Mouse (Mus musculus) embryonic facial prominence, embryonic 15.5 days (tissue): ENCODE results near the gene Irf3. TPM values are rescaled to one million over a fixed set of nuclear protein-coding genes. Genes with fewer than 3 reads are reported as not detected.

Experiments
- ATAC-seq: fragments of 200-750 bp; cut with Nextera tagmentation; 2 replicates; pipeline ENCODE4 v1.8.0; 2017; ENCODE audit warnings: low read depth, moderate TSS enrichment; ENCODE audit not compliant: insufficient number of reproducible peaks, low FRiP score, low TSS enrichment
- H3K27ac ChIP-seq: fragments of 300-500 bp; sonication (generic); replicated peaks from 2 replicates; pipeline ENCODE4 v1.5.1; 2015; ENCODE audit warnings: mild to moderate bottlenecking, inconsistent platforms
- H3K27me3 ChIP-seq: fragments of 300-500 bp; sonication (generic); 2 replicates; pipeline ENCODE4 v1.6.1; 2015; ENCODE audit warnings: inconsistent platforms
- H3K36me3 ChIP-seq: fragments of 300-500 bp; sonication (generic); 2 replicates; pipeline ENCODE4 v1.6.1; 2015; ENCODE audit warnings: mild to moderate bottlenecking, inconsistent platforms
- H3K4me1 ChIP-seq: fragments of 300-500 bp; sonication (generic); 2 replicates; pipeline ENCODE4 v1.6.1; 2015; ENCODE audit warnings: inconsistent platforms
- H3K4me2 ChIP-seq: fragments of 300-500 bp; sonication (generic); replicated peaks from 2 replicates; pipeline ENCODE4 v1.6.1; 2015; ENCODE audit warnings: mild to moderate bottlenecking, inconsistent platforms
- H3K4me3 ChIP-seq: fragments of 300-500 bp; sonication (generic); replicated peaks from 2 replicates; pipeline ENCODE4 v1.5.1; 2015; ENCODE audit warnings: mild to moderate bottlenecking, inconsistent platforms
- H3K9ac ChIP-seq: fragments of 300-500 bp; sonication (generic); 2 replicates; pipeline ENCODE4 v1.6.1; 2015; ENCODE audit warnings: inconsistent platforms
- H3K9me3 ChIP-seq: fragments of 300-500 bp; sonication (generic); replicated peaks from 2 replicates; pipeline ENCODE4 v1.6.1; 2016; ENCODE audit warnings: inconsistent platforms
- WGBS: fragments of 180-500 bp; shearing (Covaris S2); methylation state at CpG from one replicate; pipeline ENCODE4 v1.1.7; 2015; 5-methylcytosine and 5-hydroxymethylcytosine counted together
- polyA plus RNA-seq: library from polyadenylated mRNA; unstranded; fragments of >200 nt; fragmentation: Nextera tagmentation; extraction: Ambion mirVana; gene quantifications from 2 replicates; pipeline ENCODE4 v1.2.1, GENCODE M21; 2015

Irf3 gene
- polyA plus RNA-seq, 1 experiment from 2014 or later, result 110 TPM

GRCm38 (mm10) chr7:45036702-45037101 is 39.3 kb downstream of the Irf3 start:
- ATAC-seq, result no peak

DNA sequence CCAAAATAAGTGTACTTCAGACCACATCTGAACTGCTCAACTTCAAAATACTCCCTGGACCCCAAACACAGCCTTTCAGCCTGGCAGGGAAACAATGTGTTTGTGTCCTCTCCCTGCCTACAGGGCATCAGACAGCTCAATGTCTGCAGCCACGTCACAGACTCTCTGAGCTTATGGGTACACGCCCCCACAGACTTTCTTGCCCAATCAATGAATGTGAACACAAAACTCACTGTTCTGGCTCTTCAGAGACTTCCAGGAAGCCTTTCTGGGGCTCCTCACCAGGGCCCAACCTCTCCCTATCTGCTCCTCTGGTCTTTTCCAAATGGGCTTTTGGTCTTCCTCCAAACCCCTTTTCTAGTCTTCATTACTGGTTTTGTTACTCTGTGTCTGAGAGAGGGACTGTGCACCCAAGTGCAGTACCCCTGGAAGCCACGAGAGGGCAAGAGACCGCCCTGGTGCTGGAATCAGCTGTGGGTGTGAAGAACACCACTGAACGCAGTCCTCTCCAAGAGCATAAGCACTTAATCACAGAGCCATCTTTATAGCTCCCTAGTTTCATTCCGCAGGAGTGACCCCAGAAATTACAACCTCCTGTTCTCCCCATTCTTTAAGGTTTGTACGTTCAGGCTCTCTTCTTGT is 40.4 kb downstream of the Irf3 start:
- Histone ChIP-seq H3K4me1 (no peaks in the 10 kb centered on the region), H3K27me3 (no peaks in the 10 kb centered on the region), H3K9me3 (no peaks in the 10 kb centered on the region), H3K36me3 (peaks cover 99% of the 10 kb centered on the region), H3K4me2 (no peak overlapping the region), H3K4me3 (no peak overlapping the region), H3K9ac (no peak overlapping the region), H3K27ac (no peak overlapping the region)
- WGBS, result 70% methylated on average over 7 of the region's 7 CpGs
- no peak for ATAC-seq

More at GRCm38 (mm10) chr7:45036702-45037101, 39.3 kb downstream of the Irf3 start:
- Histone ChIP-seq H3K4me1 (no peaks in the 10 kb centered on the region), H3K36me3 (peaks cover 99% of the 10 kb centered on the region), H3K27ac (no peak overlapping the region), H3K4me2 (no peak overlapping the region), H3K9me3 (no peaks in the 10 kb centered on the region), H3K9ac (no peak overlapping the region), H3K4me3 (no peak overlapping the region), H3K27me3 (no peaks in the 10 kb centered on the region)
- WGBS, result 87% methylated on average over 11 of the region's 11 CpGs

DNA sequence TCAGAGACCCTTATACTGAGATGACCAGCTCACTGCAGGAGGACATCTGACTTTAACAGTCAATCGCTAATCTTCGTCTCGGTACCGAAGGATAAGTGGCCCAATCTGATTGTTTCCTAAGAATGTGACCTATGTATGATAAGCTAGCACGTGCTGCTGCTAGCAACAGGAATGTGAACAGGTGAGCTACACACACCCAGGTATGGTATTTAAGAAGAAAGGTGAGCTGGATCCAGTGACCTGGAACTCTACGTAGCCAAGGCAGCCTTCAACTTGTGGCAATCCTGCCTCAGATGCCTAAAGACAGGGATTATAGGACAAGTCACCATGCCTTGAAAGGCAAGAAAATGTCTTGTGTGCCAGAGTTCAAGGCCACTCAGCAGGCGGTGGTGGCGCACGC is 41.0 kb downstream of the Irf3 start:
- H3K9ac ChIP-seq, result no peak overlapping the region
- H3K4me3 ChIP-seq, result no peak overlapping the region
- H3K27me3 ChIP-seq, result no peaks in the 10 kb centered on the region
- H3K4me1 ChIP-seq, result no peaks in the 10 kb centered on the region
- H3K9me3 ChIP-seq, result no peaks in the 10 kb centered on the region
- peaks cover 99% of the 10 kb centered on the region for H3K36me3 ChIP-seq
- no peak overlapping the region for H3K27ac ChIP-seq
- no peak for ATAC-seq
- H3K4me2 ChIP-seq, result no peak overlapping the region
- WGBS, result 92% methylated on average over 9 of the region's 9 CpGs

- no peaks in the 10 kb centered on the region for H3K4me1 ChIP-seq
- H3K4me3 ChIP-seq, result no peak overlapping the region
- ATAC-seq, result no peak
- H3K27ac ChIP-seq, result no peak overlapping the region
- H3K27me3 ChIP-seq, result no peaks in the 10 kb centered on the region
- no peaks in the 10 kb centered on the region for H3K9me3 ChIP-seq
- 94% methylated on average over 9 of the region's 9 CpGs for WGBS
- no peak overlapping the region for H3K4me2 ChIP-seq
- H3K36me3 ChIP-seq, result peaks cover 99% of the 10 kb centered on the region
- H3K9ac ChIP-seq, result no peak overlapping the region
Measured at GRCm38 (mm10) chr7:45040851-45041250, 43.4 kb downstream of the Irf3 start.

DNA sequence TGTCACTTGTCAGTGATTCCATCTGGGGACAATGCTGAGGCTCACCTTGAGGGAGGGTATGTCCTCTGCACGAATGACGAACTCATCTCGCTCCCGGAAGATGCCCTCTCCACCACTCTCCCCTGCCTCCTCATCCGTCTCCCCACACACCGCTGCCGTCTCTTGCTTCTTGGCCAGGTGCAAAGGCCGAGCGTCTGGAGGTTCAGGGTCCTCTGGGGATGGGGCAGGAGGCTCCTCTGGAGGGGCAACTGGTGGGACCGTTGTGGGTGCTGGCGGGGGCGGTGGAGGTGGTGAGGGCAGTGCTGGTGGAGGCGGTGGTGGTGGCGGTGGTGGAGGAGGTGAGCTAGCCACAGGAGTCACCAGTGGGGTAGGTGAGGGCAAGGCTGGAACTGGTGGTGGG is 45.9 kb downstream of the Irf3 start:
- no peak for ATAC-seq
- H3K27me3 ChIP-seq, result no peaks in the 10 kb centered on the region
- H3K9me3 ChIP-seq, result no peaks in the 10 kb centered on the region
- 0 out of 2 replicates have a peak, but pooled peaks cover 3% of the 10 kb centered on the region for H3K4me1 ChIP-seq
- no peak overlapping the region for H3K9ac ChIP-seq
- no peak overlapping the region for H3K4me3 ChIP-seq
- 90% methylated on average over 14 of the region's 14 CpGs for WGBS
- peaks cover 99% of the 10 kb centered on the region for H3K36me3 ChIP-seq
- H3K4me2 ChIP-seq, result no peak overlapping the region
- no peak overlapping the region for H3K27ac ChIP-seq

DNA sequence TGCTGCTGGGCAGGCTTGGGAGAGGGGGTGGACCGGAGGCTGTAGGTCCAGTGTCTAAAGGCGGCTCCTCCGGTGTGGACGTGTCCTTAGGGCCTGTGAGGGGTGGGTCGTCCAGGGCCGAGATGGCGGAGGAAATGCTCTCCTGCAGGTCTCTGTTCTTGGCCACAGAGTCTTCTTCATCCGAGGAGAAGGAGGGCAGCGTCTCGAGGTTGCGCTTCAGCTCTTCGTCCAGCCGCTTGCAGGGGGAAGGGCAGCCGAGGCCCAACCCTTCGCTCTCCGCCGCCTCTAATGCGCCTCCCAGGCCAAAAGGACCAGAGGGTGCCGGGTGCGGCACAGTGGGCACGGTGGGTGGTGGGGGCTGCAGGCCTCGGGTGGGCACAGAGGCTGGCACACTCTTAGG is 48.3 kb downstream of the Irf3 start:
- no peak for ATAC-seq
- WGBS, result 93% methylated on average over 22 of the region's 22 CpGs
- H3K27me3 ChIP-seq, result no peaks in the 10 kb centered on the region
- peaks cover 9% of the 10 kb centered on the region for H3K4me1 ChIP-seq
- no peaks in the 10 kb centered on the region for H3K9me3 ChIP-seq
- H3K4me2 ChIP-seq, result no peak overlapping the region
- peaks cover 96% of the 10 kb centered on the region for H3K36me3 ChIP-seq
- H3K4me3 ChIP-seq, result no peak overlapping the region
- no peak overlapping the region for H3K27ac ChIP-seq
- H3K9ac ChIP-seq, result no peak overlapping the region

- H3K4me3 ChIP-seq, result no peak overlapping the region
- WGBS, result 95% methylated on average over 26 of the region's 26 CpGs
- peaks cover 85% of the 10 kb centered on the region for H3K36me3 ChIP-seq
- no peak overlapping the region for H3K4me2 ChIP-seq
- H3K9ac ChIP-seq, result no peak overlapping the region
- no peak overlapping the region for H3K27ac ChIP-seq
- no peaks in the 10 kb centered on the region for H3K27me3 ChIP-seq
- peaks cover 21% of the 10 kb centered on the region for H3K4me1 ChIP-seq
- H3K9me3 ChIP-seq, result no peaks in the 10 kb centered on the region
- no peak for ATAC-seq
Measured at GRCm38 (mm10) chr7:45046853-45047350, 49.5 kb downstream of the Irf3 start.

DNA sequence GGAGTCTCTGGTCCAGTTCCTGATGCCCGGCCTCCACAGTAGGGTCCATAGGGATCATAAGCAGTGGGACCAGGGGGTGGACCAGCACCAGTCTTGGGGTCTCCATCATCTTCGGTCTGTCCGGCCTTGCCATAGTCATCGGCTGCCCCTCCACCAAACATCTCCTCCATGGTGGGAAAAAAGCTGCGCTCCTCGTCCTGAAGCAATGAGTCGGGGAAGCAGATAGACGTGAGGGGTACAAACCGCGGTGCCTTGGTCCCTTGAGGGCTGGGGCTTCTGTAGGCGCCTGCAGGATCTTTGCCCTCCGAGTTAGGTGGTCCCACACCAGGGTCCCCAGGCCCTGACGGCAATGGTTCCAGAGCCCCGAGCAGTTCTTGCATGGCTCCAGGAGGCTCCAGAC is 50.0 kb downstream of the Irf3 start:
- Histone ChIP-seq H3K4me2 (no peak overlapping the region), H3K27ac (no peak overlapping the region), H3K9ac (no peak overlapping the region), H3K4me3 (no peak overlapping the region), H3K27me3 (no peaks in the 10 kb centered on the region), H3K4me1 (peaks cover 24% of the 10 kb centered on the region), H3K9me3 (no peaks in the 10 kb centered on the region), H3K36me3 (peaks cover 79% of the 10 kb centered on the region)
- no peak for ATAC-seq
- 96% methylated on average over 14 of the region's 14 CpGs for WGBS

DNA sequence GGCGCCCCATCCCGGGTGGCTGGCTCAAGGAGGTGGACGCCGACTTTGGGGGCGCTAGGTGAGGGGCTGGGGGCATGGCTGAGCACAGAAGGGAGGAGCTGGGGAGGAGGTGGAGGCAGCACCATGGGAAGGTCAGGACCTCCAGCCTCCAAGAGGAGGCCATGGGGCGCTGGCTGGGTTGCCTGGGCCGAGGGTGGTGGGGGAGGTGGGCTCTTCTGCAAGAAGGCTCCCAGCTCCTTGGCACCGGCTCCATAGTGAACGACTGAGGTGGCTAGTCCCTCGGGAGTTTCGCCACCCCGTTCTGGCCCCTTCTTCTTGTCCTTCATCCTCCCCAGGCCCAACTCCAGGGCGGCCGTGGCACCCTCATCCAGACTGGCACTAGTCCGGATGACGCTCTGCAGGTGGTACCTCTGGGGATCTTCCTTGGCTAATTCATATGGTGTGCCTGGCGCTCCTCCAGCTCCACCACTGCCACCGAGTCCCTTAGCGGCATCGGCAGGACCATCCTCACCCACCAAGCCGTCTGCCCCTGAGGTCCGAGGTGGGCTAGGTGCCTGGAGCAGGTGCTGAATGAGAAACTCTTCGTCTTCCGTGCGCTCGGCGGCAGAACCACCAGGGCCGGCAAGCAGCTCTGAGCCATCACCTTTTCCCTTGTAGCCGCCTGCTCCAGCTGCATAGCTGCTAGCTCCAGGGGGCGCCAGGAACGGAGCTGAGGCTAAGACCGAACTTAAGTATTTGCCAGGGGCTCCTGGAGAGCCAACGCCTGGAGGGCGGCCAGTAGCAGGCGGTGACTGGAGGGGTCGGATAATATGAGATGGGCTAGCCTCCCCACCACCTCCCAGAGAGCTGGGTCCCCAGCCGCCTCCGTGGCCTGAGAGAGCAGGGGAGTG is 50.8 kb downstream of the Irf3 start:
- H3K27ac ChIP-seq, result no peak overlapping the region
- no peak overlapping the region for H3K4me3 ChIP-seq
- H3K4me2 ChIP-seq, result no peak overlapping the region
- no peaks in the 10 kb centered on the region for H3K27me3 ChIP-seq
- H3K9ac ChIP-seq, result no peak overlapping the region
- H3K9me3 ChIP-seq, result no peaks in the 10 kb centered on the region
- peaks cover 71% of the 10 kb centered on the region for H3K36me3 ChIP-seq
- ATAC-seq, result no peak
- 91% methylated on average over 38 of the region's 38 CpGs for WGBS
- peaks cover 24% of the 10 kb centered on the region for H3K4me1 ChIP-seq

DNA sequence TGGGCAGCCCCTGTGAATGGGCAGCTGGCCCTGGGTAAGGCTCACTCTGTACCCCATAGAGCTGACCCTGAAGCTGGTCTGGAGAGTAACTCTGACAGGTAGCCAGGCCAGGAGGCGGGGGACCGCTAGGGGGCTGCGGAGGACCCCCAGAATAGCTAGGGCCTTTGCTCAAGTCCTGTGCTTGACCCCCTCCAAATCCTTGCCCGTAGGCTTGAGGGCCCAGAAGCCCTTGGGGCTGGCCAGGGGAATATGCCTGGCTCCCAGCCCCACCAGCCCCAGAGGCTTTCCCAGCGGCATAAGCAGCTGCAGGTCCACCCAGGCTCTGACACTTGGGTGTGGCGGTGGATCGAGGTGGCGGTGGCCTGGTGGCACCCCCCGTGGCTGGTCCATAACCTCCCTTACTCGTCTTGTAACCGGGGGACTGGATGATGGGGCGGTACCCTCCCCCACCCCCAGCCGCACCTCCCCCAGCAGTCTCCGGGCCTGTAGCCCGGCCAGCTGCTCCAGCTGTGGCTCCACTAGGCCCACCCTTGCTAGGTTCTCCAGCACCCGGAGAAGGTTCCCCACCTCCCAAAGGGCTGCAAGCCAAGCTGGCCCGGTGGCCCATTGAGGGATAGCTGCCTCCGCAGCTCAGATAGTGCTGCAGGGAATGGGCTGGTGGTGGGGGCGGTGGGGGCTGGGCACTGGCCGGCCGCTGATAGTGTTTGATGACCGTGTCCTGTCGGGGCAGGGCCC is 51.6 kb downstream of the Irf3 start:
- Histone ChIP-seq H3K9ac (no peak overlapping the region), H3K27me3 (no peaks in the 10 kb centered on the region), H3K36me3 (peaks cover 63% of the 10 kb centered on the region), H3K27ac (no peak overlapping the region), H3K4me3 (no peak overlapping the region), H3K9me3 (no peaks in the 10 kb centered on the region), H3K4me2 (no peak overlapping the region), H3K4me1 (peaks cover 24% of the 10 kb centered on the region)
- WGBS, result 92% methylated on average over 23 of the region's 23 CpGs
- ATAC-seq, result no peak
